Mouse (Mus musculus): Measurements from ENCODE around the gene Pomgnt1. TPM values are rescaled to one million over a fixed set of nuclear protein-coding genes. Genes with fewer than 3 reads are reported as not detected.

The Pomgnt1 gene
- polyA plus RNA-seq, 1 experiment from 2014 or later = 18.1 TPM

GRCm38 (mm10) chr4:116110695-116111094, 12.9 kb upstream of the Pomgnt1 start:
- peaks cover 5% of the 10 kb centered on the region for H3K36me3 ChIP-seq (ENCODE audit: control insufficient read depth, insufficient read depth)
- WGBS = 65% methylated on average over 6 of the region's 6 CpGs
- no peak overlapping the region for H3K9ac ChIP-seq (ENCODE audit: low read depth, low read length)

GRCm38 (mm10) chr4:116111486-116111885, 12.2 kb upstream of the Pomgnt1 start:
- Histone ChIP-seq H3K27ac (ENCODE audit: low read depth, low read length) (no peak overlapping the region), H3K4me1 (replicated peaks; ENCODE audit: control insufficient read depth, insufficient read depth, low read length) (no peaks in the 10 kb centered on the region), H3K36me3 (ENCODE audit: control insufficient read depth, insufficient read depth) (peaks cover 5% of the 10 kb centered on the region), H3K4me2 (replicated peaks; ENCODE audit: low read depth) (no peak overlapping the region), H3K9me3 (ENCODE audit: control insufficient read depth) (no peaks in the 10 kb centered on the region), H3K27me3 (replicated peaks; ENCODE audit: control insufficient read depth, insufficient read depth, low read length) (no peaks in the 10 kb centered on the region), H3K9ac (ENCODE audit: low read depth, low read length) (no peak overlapping the region), H3K4me3 (ENCODE audit: low read depth, low read length) (no peak overlapping the region)
- no peak for ATAC-seq
- no peak for TF ChIP-seq CTCF (IDR thresholded peaks at IDR 0.05; ENCODE audit: low read depth)
- WGBS = 92% methylated on average over 2 of the region's 2 CpGs

More at GRCm38 (mm10) chr4:116110695-116111094, 12.9 kb upstream of the Pomgnt1 start:
- peak overlapping the region; percentile 21; the same call in 1 of the 2 replicates for H3K27ac ChIP-seq (ENCODE audit: low read depth, low read length)
- H3K9me3 ChIP-seq (ENCODE audit: control insufficient read depth) = no peaks in the 10 kb centered on the region
- no peaks in the 10 kb centered on the region for H3K27me3 ChIP-seq (replicated peaks; ENCODE audit: control insufficient read depth, insufficient read depth, low read length)
- no peaks in the 10 kb centered on the region for H3K4me1 ChIP-seq (replicated peaks; ENCODE audit: control insufficient read depth, insufficient read depth, low read length)
- TF ChIP-seq CTCF (IDR thresholded peaks at IDR 0.05; ENCODE audit: low read depth) = no peak
- ATAC-seq = peak; percentile 79
- H3K4me3 ChIP-seq (ENCODE audit: low read depth, low read length) = no peak overlapping the region
- H3K4me2 ChIP-seq (replicated peaks; ENCODE audit: low read depth) = no peak overlapping the region

GRCm38 (mm10) chr4:116122762-116123161, 878 bp upstream of the Pomgnt1 start:
- H3K9me3 ChIP-seq (ENCODE audit: control insufficient read depth) = no peaks in the 10 kb centered on the region
- ATAC-seq = no peak

GRCm38 (mm10) chr4:116125803-116126386, 2.3 kb downstream of the Pomgnt1 start:
- Histone ChIP-seq H3K4me3 (ENCODE audit: low read depth, low read length) (no peak overlapping the region), H3K4me1 (replicated peaks; ENCODE audit: control insufficient read depth, insufficient read depth, low read length) (no peaks in the 10 kb centered on the region), H3K36me3 (ENCODE audit: control insufficient read depth, insufficient read depth) (no peaks in the 10 kb centered on the region), H3K9ac (ENCODE audit: low read depth, low read length) (no peak overlapping the region), H3K27me3 (replicated peaks; ENCODE audit: control insufficient read depth, insufficient read depth, low read length) (no peaks in the 10 kb centered on the region), H3K27ac (ENCODE audit: low read depth, low read length) (no peak overlapping the region), H3K4me2 (replicated peaks; ENCODE audit: low read depth) (no peak overlapping the region), H3K9me3 (ENCODE audit: control insufficient read depth) (no peaks in the 10 kb centered on the region)
- 67% methylated on average over 4 of the region's 4 CpGs for WGBS
- ATAC-seq = no peak
- TF ChIP-seq CTCF (IDR thresholded peaks at IDR 0.05; ENCODE audit: low read depth) = no peak

More at GRCm38 (mm10) chr4:116122762-116123161, 878 bp upstream of the Pomgnt1 start:
- Histone ChIP-seq H3K4me2 (replicated peaks; ENCODE audit: low read depth) (peak overlapping the region; percentile 66), H3K36me3 (ENCODE audit: control insufficient read depth, insufficient read depth) (no peaks in the 10 kb centered on the region), H3K9ac (ENCODE audit: low read depth, low read length) (0 out of 2 replicates have a peak overlapping the region, but pooled peaks have one; percentile 0), H3K4me3 (ENCODE audit: low read depth, low read length) (peak overlapping the region; percentile 51), H3K27ac (ENCODE audit: low read depth, low read length) (no peak overlapping the region), H3K27me3 (replicated peaks; ENCODE audit: control insufficient read depth, insufficient read depth, low read length) (no peaks in the 10 kb centered on the region), H3K4me1 (replicated peaks; ENCODE audit: control insufficient read depth, insufficient read depth, low read length) (no peaks in the 10 kb centered on the region)
- 0% methylated on average over 1 of the region's 1 CpGs for WGBS
- TF ChIP-seq CTCF (IDR thresholded peaks at IDR 0.05; ENCODE audit: low read depth) = no peak

- Histone ChIP-seq H3K4me1 (replicated peaks; ENCODE audit: control insufficient read depth, insufficient read depth, low read length) (no peaks in the 10 kb centered on the region), H3K4me2 (replicated peaks; ENCODE audit: low read depth) (no peak overlapping the region), H3K9me3 (ENCODE audit: control insufficient read depth) (no peaks in the 10 kb centered on the region), H3K27ac (ENCODE audit: low read depth, low read length) (no peak overlapping the region), H3K9ac (ENCODE audit: low read depth, low read length) (no peak overlapping the region), H3K4me3 (ENCODE audit: low read depth, low read length) (no peak overlapping the region), H3K36me3 (ENCODE audit: control insufficient read depth, insufficient read depth) (no peaks in the 10 kb centered on the region), H3K27me3 (replicated peaks; ENCODE audit: control insufficient read depth, insufficient read depth, low read length) (no peaks in the 10 kb centered on the region)
- no peak for TF ChIP-seq CTCF (IDR thresholded peaks at IDR 0.05; ENCODE audit: low read depth)
- WGBS = 84% methylated on average over 6 of the region's 6 CpGs
- no peak for ATAC-seq
Measured at GRCm38 (mm10) chr4:116127956-116128355, 4.3 kb downstream of the Pomgnt1 start.

GRCm38 (mm10) chr4:116133126-116133525, 9.5 kb downstream of the Pomgnt1 start:
- Histone ChIP-seq H3K4me1 (replicated peaks; ENCODE audit: control insufficient read depth, insufficient read depth, low read length) (no peaks in the 10 kb centered on the region), H3K27ac (ENCODE audit: low read depth, low read length) (no peak overlapping the region), H3K36me3 (ENCODE audit: control insufficient read depth, insufficient read depth) (no peaks in the 10 kb centered on the region), H3K4me3 (ENCODE audit: low read depth, low read length) (no peak overlapping the region), H3K9me3 (ENCODE audit: control insufficient read depth) (no peaks in the 10 kb centered on the region), H3K27me3 (replicated peaks; ENCODE audit: control insufficient read depth, insufficient read depth, low read length) (no peaks in the 10 kb centered on the region), H3K9ac (ENCODE audit: low read depth, low read length) (no peak overlapping the region), H3K4me2 (replicated peaks; ENCODE audit: low read depth) (no peak overlapping the region)
- TF ChIP-seq CTCF (IDR thresholded peaks at IDR 0.05; ENCODE audit: low read depth) = no peak
- ATAC-seq = no peak
- 51% methylated on average over 4 of the region's 4 CpGs for WGBS
